Mouse (Mus musculus) G1E (cell line): Measurements from ENCODE around the gene Mgll.

Experiments used
- CTCF ChIP-seq: IDR thresholded peaks from 2 replicates; pipeline ENCODE4 v1.5.1; 2012; ENCODE audit warnings: low read depth, low read length, inconsistent platforms, mixed read lengths
- POLR2AphosphoS5 ChIP-seq: IDR thresholded peaks from 2 replicates; pipeline ENCODE4 v1.6.1; 2012; ENCODE audit warnings: low read depth, low read length, inconsistent platforms; ENCODE audit not compliant: insufficient replicate concordance
- TAL1 ChIP-seq: conservative IDR thresholded peaks from 2 replicates; pipeline ENCODE4 v1.6.1; 2012; ENCODE audit warnings: low read depth, low read length, inconsistent platforms, mixed read lengths

DNA sequence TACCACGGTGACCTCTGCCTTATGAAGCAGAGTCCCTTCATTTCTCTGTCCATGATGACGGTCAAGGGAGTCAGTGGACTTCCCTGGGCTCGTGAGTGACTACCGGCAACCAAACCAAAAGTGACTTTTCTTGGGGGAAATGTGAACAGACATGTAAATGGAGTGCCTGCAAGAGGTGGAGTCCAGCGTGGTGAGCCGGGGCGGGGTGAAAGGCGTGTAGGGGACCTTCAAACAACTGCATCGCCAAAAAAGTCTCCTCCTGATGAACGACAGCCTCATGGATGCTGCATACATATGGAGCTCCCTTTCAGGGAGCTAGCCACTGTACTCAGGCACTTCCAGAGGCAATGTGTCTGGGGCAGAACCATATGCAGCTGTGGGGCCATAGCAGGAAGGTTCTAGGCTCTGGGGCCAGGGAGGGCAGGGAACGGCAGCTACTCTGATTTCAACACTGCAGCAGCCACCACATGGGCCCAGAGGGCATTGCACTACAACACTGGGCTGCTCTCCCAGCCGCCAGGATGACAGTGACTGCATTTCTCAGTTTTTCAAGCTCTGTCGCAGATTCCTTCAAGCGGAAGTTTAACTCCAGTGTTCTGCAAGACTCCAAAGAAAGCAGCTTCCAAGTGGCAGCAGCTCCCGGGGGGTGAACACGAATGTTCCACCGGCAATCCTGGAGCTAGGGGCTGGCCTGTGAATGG is 36.9 kb downstream of the Mgll start:
- no peak for TF ChIP-seq CTCF
- no peak for TF ChIP-seq POLR2AphosphoS5
- no peak for TF ChIP-seq TAL1
